Mouse (Mus musculus) myocyte (in vitro differentiated cells): ENCODE measurements around the gene Gad2.
"Not testable (repeated sequence)": the region's sequence is repeated elsewhere in the genome, so short reads cannot be mapped to it uniquely, and the experiment has no call there.

Experiments
- CEBPB ChIP-seq: IDR thresholded peaks from 2 replicates; pipeline ENCODE4 v1.6.1; 2011; ENCODE audit warnings: mild to moderate bottlenecking, moderate library complexity; ENCODE audit not compliant: poor library complexity, insufficient read depth, severe bottlenecking
- MAX ChIP-seq: IDR thresholded peaks from one replicate; pipeline ENCODE4 v1.6.1; 2011; ENCODE audit warnings: low read depth, mild to moderate bottlenecking, control low read depth
- MYOD1 ChIP-seq, 3 experiments: IDR thresholded peaks; one replicate each; pipeline ENCODE4 v1.6.1; 2011; ENCODE audit warnings: control low read depth in 2 of 3, low read depth in 2 of 3, mild to moderate bottlenecking in 2 of 3, moderate library complexity in 1 of 3; ENCODE audit not compliant: insufficient read length in 2 of 3, control insufficient read depth in 1 of 3
- MYOG ChIP-seq, 3 experiments: IDR thresholded peaks; one replicate each; pipeline ENCODE4 v1.6.1; 2011; ENCODE audit warnings: control low read depth in 2 of 3, low read depth in 2 of 3, mild to moderate bottlenecking in 2 of 3; ENCODE audit not compliant: insufficient read length in 2 of 3, control insufficient read depth in 1 of 3, insufficient read depth in 1 of 3
- POLR2A ChIP-seq: IDR thresholded peaks from one replicate; pipeline ENCODE4 v1.6.1; 2011; ENCODE audit warnings: low read depth, mild to moderate bottlenecking, control low read depth, moderate library complexity; ENCODE audit not compliant: insufficient read length
- POLR2AphosphoS2 ChIP-seq: IDR thresholded peaks from one replicate; pipeline ENCODE4 v1.6.1; 2011; ENCODE audit warnings: low read depth, control low read depth; ENCODE audit not compliant: insufficient read length
- REST ChIP-seq: IDR thresholded peaks from one replicate; pipeline ENCODE4 v1.6.1; 2011; ENCODE audit warnings: mild to moderate bottlenecking, control low read depth, moderate library complexity; ENCODE audit not compliant: insufficient read depth, insufficient read length
- TCF12 ChIP-seq: IDR thresholded peaks from one replicate; pipeline ENCODE4 v1.6.1; 2011; ENCODE audit warnings: mild to moderate bottlenecking, control low read depth; ENCODE audit not compliant: poor library complexity, insufficient read depth, severe bottlenecking

DNA sequence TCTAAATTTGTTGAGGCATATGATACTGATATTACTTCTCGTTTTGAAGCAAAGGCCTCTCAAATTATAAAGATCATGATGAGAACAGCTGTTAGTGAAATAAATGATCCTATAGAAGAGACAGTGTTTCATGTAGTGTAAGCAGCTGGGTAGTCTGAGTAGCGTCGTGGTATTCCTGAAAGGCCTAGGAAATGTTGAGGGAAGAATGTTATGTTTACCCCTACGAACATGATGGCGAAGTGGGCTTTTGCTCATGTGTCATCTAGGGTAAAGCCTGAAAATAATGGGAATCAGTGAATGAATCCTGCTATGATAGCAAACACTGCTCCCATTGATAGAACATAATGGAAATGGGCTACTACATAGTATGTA lies 33.8 kb upstream of the Gad2 start:
- TF ChIP-seq POLR2A; MYOG (IDR thresholded peaks at IDR 0.05; ENCODE audit: control insufficient read depth in 1 of 3, insufficient read depth in 1 of 3, insufficient read length in 2 of 3, low read depth in 2 of 3); MAX; MYOD1 (IDR thresholded peaks at IDR 0.05; ENCODE audit: control insufficient read depth in 1 of 3, insufficient read length in 2 of 3, low read depth in 2 of 3); POLR2AphosphoS2; TCF12; CEBPB; REST: not testable (repeated sequence)
